Mouse (Mus musculus) adrenal gland, adult 18-20 months (tissue): ENCODE data around the gene Gjd3. TPM values are rescaled to one million over a fixed set of nuclear protein-coding genes. Genes with fewer than 3 reads are reported as not detected.

Experiments
- DNase-seq, 2 experiments: peaks; one replicate each; pipeline ENCODE4 v3.0.0; 2021 to 2022; ENCODE audit warnings: low spot score in 2 of 2
- total RNA-seq, 2 experiments: library from RNA; stranded (reverse); gene quantifications; 1 replicate in 1 of 2; 2 replicates in 1 of 2; pipeline ENCODE4 v1.2.3; 2021

Gjd3 gene
- total RNA-seq, 2 experiments from 2014 or later: not detected

DNA sequence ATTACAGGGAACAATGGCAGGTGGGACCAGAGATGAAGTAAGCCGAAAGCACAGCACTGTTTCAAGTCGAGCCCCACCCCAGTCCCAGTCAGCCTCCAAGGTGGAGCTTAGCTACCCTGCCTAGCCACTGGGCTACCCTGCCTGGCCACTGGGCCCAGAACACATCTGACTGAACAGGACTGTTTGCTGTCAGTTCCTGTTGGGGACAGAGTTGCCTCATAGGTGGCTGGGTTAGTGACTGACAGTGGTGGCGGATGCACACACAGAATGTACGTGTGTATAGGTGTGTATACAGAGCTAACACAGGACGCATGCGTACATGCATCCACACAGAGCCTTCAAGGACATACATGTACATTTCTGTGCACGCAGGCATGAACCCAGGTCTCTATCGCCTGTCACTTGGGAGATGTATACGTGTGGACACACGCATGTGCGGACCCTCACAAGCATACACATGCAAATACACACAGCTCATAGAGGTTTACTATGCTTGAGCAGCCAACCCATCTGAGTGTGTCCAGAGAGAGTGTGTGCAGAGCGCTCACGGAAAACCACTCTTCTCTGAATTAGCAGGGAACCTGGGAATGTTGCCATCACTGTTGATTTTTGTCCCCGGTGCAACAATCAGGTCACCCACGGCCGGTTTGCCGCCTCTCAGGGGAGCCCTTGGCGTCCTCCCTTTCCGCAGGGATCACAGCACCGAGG lies 1.4 kb downstream of the Gjd3 start:
- DNase-seq: no peak

DNA sequence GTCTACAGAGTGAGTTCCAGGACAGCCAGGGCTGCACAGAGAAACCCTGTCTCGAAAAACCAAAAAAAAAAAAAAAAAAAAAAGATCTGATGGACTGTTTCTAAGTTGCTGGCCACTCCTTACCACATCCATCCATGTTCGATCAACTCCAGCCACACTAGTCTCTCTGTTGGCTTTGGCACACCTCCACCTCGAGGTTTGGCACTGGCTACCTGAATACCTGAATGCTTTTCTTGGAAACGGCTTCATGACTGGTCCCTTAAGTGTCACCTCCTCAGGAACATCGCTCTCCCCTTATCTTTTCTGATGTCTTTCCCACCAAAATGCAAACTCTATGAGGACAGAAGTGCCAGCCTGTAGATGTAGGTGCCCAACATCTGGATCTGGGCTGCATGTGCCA lies 3.5 kb downstream of the Gjd3 start:
- no peak for DNase-seq

DNA sequence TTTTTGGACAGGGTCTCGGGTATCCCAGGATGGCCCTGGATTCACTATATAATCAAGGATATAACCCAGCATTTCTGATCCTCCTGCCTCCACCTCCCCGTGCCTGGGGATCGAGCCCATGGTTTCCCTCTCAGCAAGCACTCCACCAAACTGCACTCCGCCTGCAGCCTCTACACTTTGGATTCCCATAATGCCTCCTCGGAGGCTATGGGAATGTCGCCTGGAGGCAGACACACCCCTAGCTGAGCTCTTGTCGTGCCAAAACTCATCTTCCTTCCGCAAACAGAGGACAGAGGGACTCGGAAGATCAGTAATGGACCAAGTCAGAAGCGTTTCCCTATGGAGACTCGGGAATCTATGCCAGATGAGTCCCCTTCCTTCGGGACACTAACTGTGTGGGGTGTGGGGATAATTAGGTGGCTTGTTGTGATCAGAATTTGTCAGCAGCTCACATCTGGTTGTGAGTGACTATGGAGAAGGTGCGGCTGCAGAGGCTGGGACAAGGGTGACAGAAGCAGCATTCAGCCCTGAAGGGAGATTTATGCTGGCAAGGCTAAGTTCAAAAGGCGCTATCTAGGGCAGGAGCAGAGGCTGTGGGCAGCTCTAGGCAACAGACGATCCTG lies 4.2 kb downstream of the Gjd3 start:
- DNase-seq: no peak

DNA sequence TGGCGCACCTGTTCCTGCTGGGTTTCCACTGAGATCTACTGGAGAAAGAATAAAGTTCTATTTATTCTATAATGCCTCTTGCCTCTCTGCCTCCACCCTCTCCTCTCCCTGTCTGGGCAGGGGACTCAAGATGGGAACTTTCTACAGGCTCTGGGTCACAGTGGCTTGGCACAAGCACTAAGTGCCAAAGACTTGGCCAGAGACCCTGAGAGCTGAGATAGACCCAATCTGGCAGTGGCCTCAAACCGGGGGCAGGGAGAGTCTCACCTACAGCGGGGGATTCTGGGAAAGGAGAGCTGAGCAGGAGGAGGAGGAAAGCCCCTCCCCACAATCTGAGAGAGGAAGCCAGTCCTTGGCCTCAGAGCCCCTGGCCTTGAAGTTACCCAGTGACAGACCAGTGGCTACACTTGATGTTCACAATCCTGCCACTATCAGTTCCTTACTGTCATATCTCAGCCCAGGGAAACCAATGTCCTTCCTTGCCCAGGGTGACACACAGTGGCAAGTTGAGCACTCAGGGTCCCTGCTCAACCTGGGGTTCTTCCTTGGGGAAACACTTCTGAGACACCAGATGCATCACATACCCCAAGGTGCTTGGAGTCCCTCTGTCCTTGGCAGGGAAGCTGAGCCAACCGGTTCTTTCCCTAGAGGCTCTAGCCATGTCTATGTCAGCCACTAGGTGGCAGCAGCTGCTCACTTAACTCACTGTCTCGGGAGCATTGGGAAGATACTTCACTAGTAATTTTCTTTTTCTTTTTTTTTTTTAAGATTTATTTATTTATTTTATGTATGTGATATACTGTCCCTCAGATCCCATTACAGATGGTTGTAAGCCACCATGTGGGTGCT lies 7.7 kb downstream of the Gjd3 start:
- peak; percentile 80 for DNase-seq

- DNase-seq: peak in 1 of 2 experiments; percentile 17
Measured at GRCm38 (mm10) chr11:98974213-98974612, 8.6 kb downstream of the Gjd3 start.

DNA sequence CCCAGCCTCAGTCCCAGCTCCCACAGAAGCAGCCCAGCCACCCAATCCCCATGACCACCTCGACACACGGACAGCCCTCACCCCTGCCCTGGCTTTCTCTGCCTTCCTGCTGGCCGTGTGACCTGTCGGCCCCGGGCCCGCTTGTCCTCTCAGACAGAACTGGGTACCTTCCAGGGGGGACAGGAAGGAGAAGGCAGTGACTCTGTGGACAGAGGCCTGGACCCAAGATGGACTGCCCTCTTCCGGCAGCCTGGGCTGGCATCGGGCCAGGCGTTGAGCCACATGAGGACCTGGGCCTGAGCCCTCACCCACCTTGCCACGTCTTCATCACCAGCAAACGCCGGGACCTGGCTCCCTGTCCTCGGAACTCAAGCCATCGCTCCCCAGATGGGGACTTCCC lies 9.2 kb downstream of the Gjd3 start:
- DNase-seq: peak; percentile 29 to 46

DNA sequence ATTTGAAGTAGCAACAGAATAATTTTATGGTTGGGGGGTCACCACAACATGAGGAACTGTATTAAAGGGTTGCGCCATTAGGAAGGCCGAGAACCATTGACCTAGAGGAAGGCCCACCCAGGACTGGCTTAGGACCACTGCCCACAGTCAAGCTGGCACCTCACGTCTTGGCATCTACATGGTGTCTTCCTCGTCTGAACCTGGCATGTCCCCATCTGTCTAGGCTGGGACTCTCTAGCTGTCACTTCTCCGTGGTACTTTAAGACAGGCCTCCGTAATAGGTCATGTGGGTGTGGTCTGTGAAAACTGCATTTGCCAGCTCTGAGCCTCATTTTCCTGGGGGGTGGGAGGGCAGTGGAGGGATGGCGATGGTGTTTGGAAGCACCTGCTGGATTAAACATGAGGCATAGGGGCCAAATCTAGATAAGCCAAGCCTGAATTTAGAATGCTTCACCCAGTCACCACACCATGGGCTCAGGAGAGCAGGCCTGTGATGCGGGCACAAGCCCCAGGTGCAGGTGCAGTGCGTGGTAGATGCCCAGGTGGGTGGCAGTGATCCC lies 9.9 kb downstream of the Gjd3 start:
- DNase-seq: no peak

- DNase-seq: peak; percentile 89 to 93
Measured at GRCm38 (mm10) chr11:98972215-98972614, 10.6 kb downstream of the Gjd3 start.

- peak; percentile 47 to 63 for DNase-seq
Measured at GRCm38 (mm10) chr11:98971316-98972031, 11.3 kb downstream of the Gjd3 start.

- DNase-seq: no peak
Measured at GRCm38 (mm10) chr11:98970191-98970925, 12.5 kb downstream of the Gjd3 start.

GRCm38 (mm10) chr11:98969496-98969927 lies 13.3 kb downstream of the Gjd3 start:
- DNase-seq: peak in 1 of 2 experiments; percentile 26

DNA sequence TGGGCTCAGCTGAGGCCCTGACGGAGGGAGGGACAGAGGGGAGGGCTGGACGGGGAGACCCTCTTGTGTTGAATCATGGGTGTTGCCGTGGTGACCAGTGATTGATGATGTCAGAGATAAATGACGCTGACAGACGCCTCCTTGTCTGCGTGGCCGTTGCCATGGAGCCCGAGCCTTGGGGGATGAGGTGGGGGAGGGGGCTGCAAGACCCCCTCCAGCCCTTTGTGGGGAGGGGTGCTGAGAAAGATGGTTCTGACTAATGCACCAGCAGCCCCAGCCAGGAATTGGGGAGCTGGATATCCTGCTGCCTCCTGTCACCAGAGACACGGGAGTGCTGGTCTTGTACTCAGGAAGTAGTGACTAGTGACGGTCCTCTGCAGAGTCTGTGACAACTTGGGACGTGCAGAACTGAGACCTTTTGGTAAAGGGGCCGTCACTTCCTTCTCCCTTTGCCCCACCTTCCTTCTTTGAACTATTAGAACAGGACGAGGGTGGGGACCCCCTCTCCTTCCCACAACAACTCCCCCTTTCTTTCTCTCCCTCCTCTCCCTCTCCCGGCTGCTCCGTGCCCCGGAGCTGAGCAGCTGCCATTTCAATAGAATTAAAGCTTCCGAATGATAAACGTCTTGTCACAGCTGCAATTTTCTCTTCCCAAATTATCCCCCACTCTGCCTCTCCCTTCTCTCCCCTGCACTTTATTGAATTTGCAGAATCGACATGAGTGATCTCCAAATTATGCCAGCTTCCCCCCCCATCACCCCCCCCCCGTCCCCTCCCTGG lies 13.9 kb downstream of the Gjd3 start:
- DNase-seq: peak in 1 of 2 experiments; percentile 23

GRCm38 (mm10) chr11:98968079-98968478 lies 14.7 kb downstream of the Gjd3 start:
- DNase-seq: peak in 1 of 2 experiments; percentile 22

DNA sequence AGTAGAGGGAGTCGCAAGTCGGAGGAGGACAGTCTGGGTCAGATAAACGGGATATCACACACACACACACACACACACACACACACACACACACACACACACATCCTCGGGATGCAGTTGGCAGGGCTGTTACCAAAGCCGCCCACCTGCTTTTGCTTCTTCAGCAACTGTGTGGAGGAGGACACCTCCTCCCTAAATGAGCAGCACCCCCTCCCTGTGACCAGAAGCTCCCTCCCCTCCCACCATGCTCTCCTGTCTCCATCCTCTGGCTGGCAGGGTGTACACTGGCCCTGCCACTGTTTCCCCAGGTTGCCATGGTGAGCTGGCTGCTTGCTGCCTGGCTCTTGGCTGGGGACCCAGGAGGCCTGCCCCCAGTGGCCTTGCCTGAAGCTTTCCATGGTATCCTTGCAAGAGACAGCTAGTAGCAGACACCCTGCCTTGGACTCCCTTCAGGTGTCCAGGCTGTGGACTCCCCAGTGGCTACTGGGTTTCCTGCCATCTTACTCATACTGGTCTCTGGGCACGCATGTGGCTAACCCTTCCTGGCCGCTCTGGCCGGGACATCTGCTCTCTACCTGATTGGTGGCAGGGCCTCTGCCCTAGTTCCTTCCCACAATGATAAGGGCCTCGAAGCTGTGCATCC lies 16.2 kb downstream of the Gjd3 start:
- peak; percentile 52 to 66 for DNase-seq

DNA sequence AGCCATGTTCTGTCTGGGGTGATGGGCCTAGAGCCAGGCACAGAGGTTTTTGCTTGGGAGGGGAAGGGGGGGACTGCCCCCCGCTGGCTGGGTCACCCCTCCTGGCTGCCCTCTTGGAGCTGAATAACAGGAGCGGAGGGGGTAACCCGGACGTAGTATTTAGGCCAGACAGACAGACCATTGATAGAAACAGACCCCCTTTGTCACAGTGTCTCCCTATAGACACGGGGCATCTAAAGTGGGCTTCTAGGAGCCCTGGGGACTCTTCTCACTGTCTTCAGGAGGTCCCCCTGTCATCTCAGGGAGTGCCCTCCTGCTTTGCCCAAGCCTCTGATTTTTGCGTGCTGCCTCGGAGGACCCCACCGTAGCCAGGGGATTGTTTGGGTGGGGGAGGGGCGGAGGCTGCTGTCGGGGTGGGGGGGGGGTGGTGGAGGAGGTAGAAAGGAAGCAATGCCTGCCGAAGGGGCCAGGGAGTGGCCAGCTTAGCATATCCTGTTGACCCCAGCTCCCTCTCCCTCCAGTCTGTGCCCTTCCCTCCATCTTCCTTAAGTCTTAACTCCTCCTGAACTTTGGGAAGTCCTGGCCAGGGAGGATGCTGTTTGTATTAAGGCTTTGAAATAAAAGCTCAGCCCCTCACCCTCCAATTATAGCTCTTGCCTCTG lies 17.3 kb downstream of the Gjd3 start:
- peak in 1 of 2 experiments; percentile 25 for DNase-seq

GRCm38 (mm10) chr11:98964616-98965415 lies 18.0 kb downstream of the Gjd3 start:
- peak in 1 of 2 experiments; percentile 15 for DNase-seq

DNA sequence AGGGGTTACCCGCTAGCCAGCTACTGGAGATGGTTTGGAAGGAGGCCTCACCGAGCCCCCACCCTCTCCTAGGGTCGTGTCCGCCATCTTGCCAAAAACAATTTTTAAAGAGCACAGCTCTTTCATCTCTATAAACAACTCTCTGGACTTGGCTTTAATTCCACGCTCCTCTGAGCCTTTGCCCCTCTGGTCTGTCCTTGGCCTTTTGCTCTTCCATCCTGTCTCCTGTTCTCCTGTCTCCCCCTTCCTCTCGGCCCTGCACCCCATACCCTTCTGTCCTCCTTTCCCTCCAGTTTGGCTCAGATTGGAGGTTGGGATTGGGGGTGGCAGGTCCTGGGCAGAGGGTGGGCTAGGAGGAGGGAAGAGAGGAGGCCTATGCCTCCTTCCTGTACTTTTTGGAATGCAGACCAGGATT lies 18.6 kb downstream of the Gjd3 start:
- DNase-seq: peak in 1 of 2 experiments; percentile 5
